Mouse (Mus musculus) limb, embryonic 14.5 days (tissue): ENCODE data around the gene Slc37a2. TPM values are rescaled to one million over a fixed set of nuclear protein-coding genes. Genes with fewer than 3 reads are reported as not detected.

Source experiments
- ATAC-seq: fragments of 200-750 bp; cut with Nextera tagmentation; 2 replicates; pipeline ENCODE4 v1.8.0; 2017; ENCODE audit warnings: low read depth, moderate number of reproducible peaks, moderate TSS enrichment; ENCODE audit not compliant: low FRiP score
- DNase-seq: peaks from one replicate; pipeline ENCODE4 v3.0.0-alpha.2; 2015; ENCODE audit warnings: low spot score
- H3K27ac ChIP-seq: fragments of 300-500 bp; sonication (generic); replicated peaks from 2 replicates; pipeline ENCODE4 v1.5.1; 2014; ENCODE audit warnings: low read depth, mild to moderate bottlenecking, low read length, moderate library complexity, mixed read lengths
- H3K27me3 ChIP-seq: fragments of 300-500 bp; sonication (generic); 2 replicates; pipeline ENCODE4 v1.6.1; 2014; ENCODE audit warnings: low read length, mixed read lengths; ENCODE audit not compliant: control insufficient read depth, insufficient read depth
- H3K36me3 ChIP-seq: fragments of 300-500 bp; sonication (generic); 2 replicates; pipeline ENCODE4 v1.6.1; 2014; ENCODE audit warnings: mild to moderate bottlenecking, low read length, moderate library complexity, mixed read lengths; ENCODE audit not compliant: control insufficient read depth, insufficient read depth
- H3K4me1 ChIP-seq: fragments of 300-500 bp; sonication (generic); 2 replicates; pipeline ENCODE4 v1.6.1; 2014; ENCODE audit warnings: antibody characterized with exemption, low read length, mixed read lengths; ENCODE audit not compliant: control insufficient read depth, insufficient read depth
- H3K4me2 ChIP-seq: fragments of 300-500 bp; sonication (generic); replicated peaks from 2 replicates; pipeline ENCODE4 v1.6.1; 2014; ENCODE audit warnings: low read depth, mild to moderate bottlenecking, low read length, moderate library complexity; ENCODE audit not compliant: severe bottlenecking
- H3K4me3 ChIP-seq: fragments of 300-500 bp; sonication (generic); replicated peaks from 2 replicates; pipeline ENCODE4 v1.5.1; 2014; ENCODE audit warnings: low read length
- H3K9ac ChIP-seq: fragments of 300-500 bp; sonication (generic); 2 replicates; pipeline ENCODE4 v1.6.1; 2014; ENCODE audit warnings: mild to moderate bottlenecking, low read depth, low read length, moderate library complexity; ENCODE audit not compliant: severe bottlenecking
- H3K9me3 ChIP-seq: fragments of 300-500 bp; sonication (generic); 2 replicates; pipeline ENCODE4 v1.6.1; 2016; ENCODE audit warnings: low read length; ENCODE audit not compliant: control insufficient read depth
- POLR2A ChIP-seq: fragments of 200-500 bp; IDR thresholded peaks from 2 replicates; pipeline ENCODE4 v1.8.0; 2012; ENCODE audit warnings: inconsistent platforms, mild to moderate bottlenecking, moderate library complexity, borderline replicate concordance; ENCODE audit not compliant: insufficient read depth, insufficient read length; ENCODE audit errors: extremely low read depth
- WGBS: fragments of 180-500 bp; shearing (Covaris S2); extraction: QIAGEN DNeasy Blood & Tissue Kit; methylation state at CpG from one replicate; pipeline ENCODE4 v1.1.7; 2014; 5-methylcytosine and 5-hydroxymethylcytosine counted together
- polyA plus RNA-seq, 2 experiments: library from polyadenylated mRNA; depleted of rRNA in 1 of 2; stranded (reverse) in 1 of 2; unstranded in 1 of 2; fragments of >200 nt; fragmentation: Nextera tagmentation in 1 of 2; extraction: Ambion mirVana in 1 of 2; gene quantifications; 2 replicates each; pipeline versions ENCODE4 v1.2.1 to v1.2.3; 2012 to 2014

The Slc37a2 gene
- polyA plus RNA-seq, 2 experiments = 3.2 TPM

DNA sequence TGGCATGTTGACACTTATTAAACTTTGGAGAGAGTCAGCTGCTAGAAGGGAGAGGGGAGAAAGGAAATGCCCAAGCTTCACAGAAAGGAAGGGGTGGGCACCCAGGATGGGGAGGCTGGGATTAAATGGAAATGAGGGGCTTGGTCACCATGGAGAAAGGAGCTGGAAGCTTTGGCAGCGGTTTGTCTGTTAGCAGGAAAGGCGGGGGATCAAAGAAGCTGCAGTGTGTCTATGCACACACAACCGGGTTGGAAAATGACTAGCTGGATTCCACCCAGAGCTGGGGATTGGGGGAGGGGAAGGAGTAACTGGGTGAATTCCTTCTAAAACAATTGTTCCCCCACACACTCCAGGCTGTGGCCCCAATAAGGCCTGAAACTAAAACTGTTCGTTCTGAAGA, 76.6 kb downstream of the Slc37a2 start:
- Histone ChIP-seq H3K27me3 (0 out of 2 replicates have a peak, but pooled peaks cover 7% of the 10 kb centered on the region), H3K27ac (no peak overlapping the region), H3K4me3 (no peak overlapping the region), H3K4me1 (peaks cover 41% of the 10 kb centered on the region), H3K36me3 (no peaks in the 10 kb centered on the region), H3K4me2 (no peak overlapping the region), H3K9ac (no peak overlapping the region), H3K9me3 (no peaks in the 10 kb centered on the region)
- ATAC-seq (no peak), DNase-seq (no peak)
- 32% methylated on average over 4 of the region's 4 CpGs for whole genome bisulfite sequencing
- TF ChIP-seq POLR2A = no peak

Other genes with a start within 250 kb of the Slc37a2 start
- gene Pknox2, start 108.3 kb downstream of the Slc37a2 start, polyA plus RNA-seq (2012; rRNA removed) = 14.5 and 18.7 TPM in 2 replicates
- gene Pknox2, start 108.3 kb downstream of the Slc37a2 start, polyA plus RNA-seq (2014; fragmentation: Nextera tagmentation; extraction: Ambion mirVana) = 6.2 and 7.3 TPM in 2 replicates
- 4.8 and 5.7 TPM in 2 replicates for gene Tmem218, start 47.5 kb downstream of the Slc37a2 start, polyA plus RNA-seq (2012; rRNA removed)
- 13.5 and 14.0 TPM in 2 replicates for gene Tmem218, start 47.5 kb downstream of the Slc37a2 start, polyA plus RNA-seq (2014; fragmentation: Nextera tagmentation; extraction: Ambion mirVana)
- gene Ccdc15, start 92.7 kb upstream of the Slc37a2 start, polyA plus RNA-seq (2012; rRNA removed) = 3.3 and 4.6 TPM in 2 replicates
- 6.0 and 6.4 TPM in 2 replicates for gene Ccdc15, start 92.7 kb upstream of the Slc37a2 start, polyA plus RNA-seq (2014; fragmentation: Nextera tagmentation; extraction: Ambion mirVana)
- 0.05 and 0.11 TPM in 2 replicates for gene Hepacam, start 111.6 kb upstream of the Slc37a2 start, polyA plus RNA-seq (2012; rRNA removed)
- gene Hepacam, start 111.6 kb upstream of the Slc37a2 start, polyA plus RNA-seq (2014; fragmentation: Nextera tagmentation; extraction: Ambion mirVana) = 0.10 TPM in 1 of 2 replicates, not detected in the other
- gene Robo4, start 146.2 kb upstream of the Slc37a2 start, polyA plus RNA-seq (2012; rRNA removed) = 13.2 and 17.6 TPM in 2 replicates
- gene Robo4, start 146.2 kb upstream of the Slc37a2 start, polyA plus RNA-seq (2014; fragmentation: Nextera tagmentation; extraction: Ambion mirVana) = 12.4 and 13.8 TPM in 2 replicates
- 0.39 and 0.87 TPM in 2 replicates for gene Robo3, start 177.5 kb upstream of the Slc37a2 start, polyA plus RNA-seq (2012; rRNA removed)
- gene Robo3, start 177.5 kb upstream of the Slc37a2 start, polyA plus RNA-seq (2014; fragmentation: Nextera tagmentation; extraction: Ambion mirVana) = 0.07 and 0.21 TPM in 2 replicates
- 64.4 and 74.2 TPM in 2 replicates for gene Msantd2, start 233.6 kb upstream of the Slc37a2 start, polyA plus RNA-seq (2012; rRNA removed)
- gene Msantd2, start 233.6 kb upstream of the Slc37a2 start, polyA plus RNA-seq (2014; fragmentation: Nextera tagmentation; extraction: Ambion mirVana) = 26.7 and 31.7 TPM in 2 replicates